Mouse (Mus musculus) 416B (cell line): ENCODE measurements around the gene 1110032A03Rik.
A peak's percentile ranks its signal among the peaks of the same experiment; 100 is the strongest.

Source experiments
- DNase-seq: peaks from one replicate; pipeline ENCODE4 v3.0.0; 2011; ENCODE audit warnings: low read depth

1110032A03Rik gene

GRCm38 (mm10) chr9:50774991-50775612, at the start of gene 1110032A03Rik, which contains the start of gene Alg9:
TSS of gene 1110032A03Rik (minus strand) at chr9:50775520.
TSS of gene Alg9 (plus strand) at chr9:50775019.
- DNase-seq, result peak; percentile 89

GRCm38 (mm10) chr9:50823779-50824453, 48.6 kb upstream of the 1110032A03Rik start:
- DNase-seq, result no peak

GRCm38 (mm10) chr9:50822216-50822615, 46.9 kb upstream of the 1110032A03Rik start:
- no peak for DNase-seq

DNA sequence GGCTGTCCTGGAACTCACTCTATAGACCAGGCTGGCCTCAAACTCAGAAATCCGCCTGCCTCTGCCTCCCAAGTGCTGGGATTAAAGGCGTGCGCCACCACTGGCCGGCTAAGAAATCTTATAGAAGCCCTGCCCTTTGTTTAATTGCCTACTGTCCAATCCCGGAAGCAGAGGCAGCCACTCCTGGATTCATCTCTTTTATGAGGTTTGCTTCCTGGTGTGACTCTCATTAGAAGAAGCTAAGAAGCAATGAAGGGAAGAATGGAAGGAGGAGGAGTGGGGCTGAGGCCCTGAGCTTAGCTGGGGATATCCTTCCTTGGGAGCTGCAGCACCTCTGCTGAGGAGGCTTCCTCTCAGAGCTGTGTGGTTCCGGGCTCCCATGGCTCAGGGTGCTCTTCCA, 46.3 kb upstream of the 1110032A03Rik start:
- DNase-seq, result no peak

DNA sequence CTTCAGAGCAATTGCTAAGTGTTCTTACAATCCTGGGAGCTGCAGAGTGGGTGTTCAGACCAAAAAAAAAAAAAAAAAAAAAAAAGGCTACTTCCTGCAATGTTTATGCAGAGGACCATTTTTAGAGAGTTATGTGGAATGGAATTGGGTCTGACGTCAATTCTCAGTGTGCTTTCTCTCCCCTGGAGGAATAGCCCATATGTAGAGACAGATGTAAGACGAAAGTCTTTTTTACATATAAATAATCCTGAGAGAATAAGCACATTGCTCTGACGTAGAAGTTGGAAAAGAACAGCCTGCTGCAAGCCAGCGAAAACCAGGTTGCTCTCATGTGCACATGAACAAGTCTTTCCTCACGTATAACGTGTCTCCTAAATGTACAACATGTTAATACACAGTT, 44.4 kb upstream of the 1110032A03Rik start:
- DNase-seq, result no peak

- no peak for DNase-seq
Observed at GRCm38 (mm10) chr9:50818050-50818449, 42.7 kb upstream of the 1110032A03Rik start.

DNA sequence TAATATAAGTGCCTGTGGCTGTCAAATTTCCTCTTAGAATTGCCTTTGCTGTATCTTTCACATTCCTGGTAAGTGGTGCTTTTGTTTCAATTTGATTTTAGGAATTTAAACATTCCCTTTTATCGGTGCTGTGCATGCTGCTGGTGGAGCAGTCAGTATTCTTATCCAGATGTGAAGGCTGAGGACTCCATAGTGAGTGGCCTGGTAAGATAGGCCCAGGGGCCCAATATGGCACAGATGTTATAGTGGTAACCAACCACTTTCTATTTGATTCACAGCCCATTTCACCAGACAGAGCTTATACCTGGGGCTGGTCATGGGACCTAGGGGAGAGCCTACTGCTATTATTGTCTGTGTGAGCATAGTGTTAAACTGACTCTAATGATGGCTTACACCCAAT, 41.2 kb upstream of the 1110032A03Rik start:
- no peak for DNase-seq

DNA sequence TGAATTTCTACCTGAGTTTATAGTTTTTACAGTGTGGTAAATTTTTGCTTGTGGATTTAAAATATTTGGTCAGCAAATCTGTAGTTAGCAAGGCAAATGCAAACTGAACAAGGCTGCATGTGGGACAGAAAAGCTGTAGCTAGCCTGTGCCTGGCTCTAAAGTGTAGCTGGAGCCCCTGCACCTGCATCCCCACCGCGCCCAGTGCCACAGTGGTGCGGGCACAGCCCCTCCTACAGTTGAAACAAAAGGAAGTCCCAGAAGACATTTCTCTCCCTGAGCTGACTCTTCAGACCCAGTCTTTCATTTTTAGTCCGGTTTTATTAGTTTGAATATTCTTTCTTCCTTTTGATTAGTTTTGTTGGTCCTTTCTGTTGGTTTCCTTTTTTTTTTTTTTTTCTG, 40.3 kb upstream of the 1110032A03Rik start:
- no peak for DNase-seq

- no peak for DNase-seq
Observed at GRCm38 (mm10) chr9:50813796-50814195, 38.5 kb upstream of the 1110032A03Rik start.

DNA sequence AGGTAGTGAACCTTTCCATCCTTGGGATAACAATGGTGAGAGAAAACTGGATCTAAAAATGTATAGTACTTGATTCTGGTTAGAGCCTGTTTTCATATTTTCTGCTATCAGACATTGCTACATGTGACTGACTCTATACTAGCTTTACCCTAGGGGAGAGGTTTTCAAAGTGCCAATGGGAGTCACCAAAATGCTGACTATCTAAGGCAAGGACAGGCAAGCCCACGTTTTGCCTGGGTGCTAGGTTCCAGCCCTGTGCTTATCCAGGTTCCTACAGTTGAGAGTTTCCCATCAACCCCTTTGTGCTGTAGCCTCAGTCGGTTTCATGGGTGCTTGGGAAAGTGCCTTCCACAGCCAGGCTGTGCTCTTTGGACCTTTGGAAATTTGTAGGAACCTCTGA, 36.4 kb upstream of the 1110032A03Rik start:
- DNase-seq, result no peak

DNA sequence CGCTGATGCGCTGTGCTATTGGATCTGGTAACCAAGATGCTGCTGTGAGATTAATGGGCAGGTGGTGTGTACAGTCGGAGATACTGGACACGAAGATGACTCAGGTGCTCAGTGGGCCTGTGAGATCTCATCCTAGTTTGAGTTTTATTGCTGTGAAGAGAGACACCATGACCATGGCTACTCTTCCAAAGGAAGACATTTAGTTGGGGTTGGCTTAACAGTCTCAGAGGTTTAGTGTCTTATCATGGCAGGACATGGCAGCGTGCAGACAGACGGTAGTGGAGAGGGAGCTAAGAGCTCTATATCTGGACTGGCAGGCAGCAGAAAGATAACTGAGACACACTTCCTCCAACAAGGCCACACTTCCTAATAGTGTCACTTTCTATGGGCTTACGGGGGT, 35.9 kb upstream of the 1110032A03Rik start:
- DNase-seq, result peak; percentile 75

GRCm38 (mm10) chr9:50809146-50809545, 33.8 kb upstream of the 1110032A03Rik start:
- DNase-seq, result no peak

DNA sequence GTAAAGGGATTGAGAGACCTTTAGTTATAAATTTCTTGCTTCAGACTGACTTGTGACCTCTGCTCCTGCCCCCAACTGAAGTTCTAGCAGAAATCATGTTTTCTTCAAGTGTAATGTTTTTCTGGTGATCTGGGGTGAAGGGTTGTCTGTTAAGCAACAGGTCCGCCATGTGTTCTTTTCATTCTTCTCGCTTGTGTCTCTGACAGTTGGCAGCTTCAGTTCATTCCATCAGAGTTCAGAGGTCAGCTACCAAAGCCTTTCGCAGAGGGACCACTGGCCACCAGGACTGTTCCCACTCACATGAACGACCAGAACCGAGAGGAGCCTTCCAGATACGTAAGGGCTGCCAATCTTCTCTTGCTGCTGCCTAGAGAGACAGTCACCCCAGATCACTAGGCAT, 33.2 kb upstream of the 1110032A03Rik start:
- DNase-seq, result no peak

DNA sequence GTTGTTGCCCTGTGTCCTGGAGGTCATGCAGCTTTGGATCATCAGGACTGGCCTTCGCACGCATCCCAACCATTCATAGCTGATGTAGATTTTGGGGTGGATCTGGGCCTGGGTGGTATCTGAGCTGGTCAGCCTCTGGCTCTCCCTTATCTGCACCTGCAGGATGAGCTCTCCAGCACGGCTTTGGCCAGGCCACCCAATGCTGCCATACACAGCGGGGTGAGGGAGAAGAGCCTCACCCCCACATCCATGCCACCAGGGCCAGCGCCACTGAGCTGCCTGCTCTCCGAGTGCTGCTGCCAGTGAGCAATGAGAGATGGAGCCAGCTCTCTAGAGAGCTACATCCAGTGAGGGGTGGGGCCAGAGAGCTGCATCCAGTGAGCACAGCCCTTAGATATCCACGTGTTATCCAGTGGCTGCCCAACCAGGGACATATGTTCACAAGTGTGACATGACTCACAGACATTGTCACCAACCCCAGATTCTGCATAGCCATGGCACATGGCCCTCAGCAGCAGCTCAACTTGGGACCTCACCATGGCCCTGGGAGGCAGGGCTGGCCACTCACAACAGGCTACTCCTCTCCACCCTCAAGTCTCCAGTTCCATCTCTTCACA, 27.8 kb upstream of the 1110032A03Rik start:
- DNase-seq, result no peak

- DNase-seq, result peak; percentile 86
Observed at GRCm38 (mm10) chr9:50800985-50801384, 25.7 kb upstream of the 1110032A03Rik start.

- DNase-seq, result peak; percentile 68
Observed at GRCm38 (mm10) chr9:50798368-50798767, 23.0 kb upstream of the 1110032A03Rik start.

DNA sequence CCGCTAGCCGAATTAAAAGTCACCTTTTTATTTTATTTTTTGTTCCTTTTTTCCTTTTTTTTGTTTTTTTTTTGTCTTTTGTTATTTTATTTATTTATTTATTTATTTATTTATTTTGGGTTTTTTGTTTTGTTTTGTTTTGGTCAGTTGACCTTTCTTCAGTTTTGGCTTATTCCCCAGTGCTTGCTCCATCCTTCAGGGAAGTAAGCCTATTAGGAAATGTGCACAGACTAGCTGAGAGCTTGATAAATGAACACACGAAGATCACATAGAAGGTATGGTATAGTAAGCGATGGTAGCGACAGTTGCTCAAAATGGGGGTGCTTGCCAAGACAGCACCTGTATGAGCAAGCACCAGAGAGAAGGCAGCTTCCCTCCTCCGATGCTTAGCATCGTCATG, 22.3 kb upstream of the 1110032A03Rik start:
- DNase-seq, result no peak

- DNase-seq, result no peak
Observed at GRCm38 (mm10) chr9:50796776-50797175, 21.5 kb upstream of the 1110032A03Rik start.

DNA sequence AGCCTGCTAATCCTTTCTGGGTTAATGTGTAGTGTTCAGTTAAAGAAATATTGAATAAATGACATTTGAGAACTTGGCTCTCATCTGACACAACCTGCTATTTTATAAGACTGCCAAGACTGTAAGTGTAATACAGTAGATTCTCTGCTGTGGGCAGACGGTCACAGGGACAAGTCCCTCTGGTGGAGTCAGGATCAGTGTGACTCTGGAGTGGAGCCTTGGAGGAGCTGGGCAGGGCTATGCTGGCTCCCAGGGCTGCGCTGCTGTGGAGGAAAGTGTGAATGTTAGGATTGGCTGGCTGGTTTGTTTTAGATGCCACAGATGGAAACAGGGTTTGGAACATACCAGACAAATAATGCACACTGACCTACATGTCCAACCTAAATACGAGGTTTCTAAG, 19.9 kb upstream of the 1110032A03Rik start:
- DNase-seq, result no peak

- DNase-seq, result peak; percentile 72
Observed at GRCm38 (mm10) chr9:50782155-50782554, 6.8 kb upstream of the 1110032A03Rik start.

- peak; percentile 9 for DNase-seq
Observed at GRCm38 (mm10) chr9:50776162-50776760, 941 bp upstream of the 1110032A03Rik start.

- peak; percentile 27 for DNase-seq
Observed at GRCm38 (mm10) chr9:50775662-50776126, 374 bp upstream of the 1110032A03Rik start.

- DNase-seq, result peak; percentile 66
Observed at GRCm38 (mm10) chr9:50774026-50774462, 1.3 kb downstream of the 1110032A03Rik start.
